Mouse (Mus musculus) MEL (cell line): ENCODE results near the gene Uchl4.

Source experiments
- CTCF ChIP-seq, 3 experiments: IDR thresholded peaks in 2 of 3; conservative IDR thresholded peaks in 1 of 3; 2 replicates each; pipeline ENCODE4 v1.5.1; 2011 to 2012; ENCODE audit warnings: low read length in 3 of 3, low read depth in 2 of 3, mild to moderate bottlenecking in 2 of 3, improper control_type of control experiment in 1 of 3, inconsistent platforms in 1 of 3, mixed read lengths in 1 of 3, moderate library complexity in 1 of 3; ENCODE audit not compliant: control insufficient read depth in 1 of 3, insufficient read depth in 1 of 3, poor library complexity in 1 of 3, severe bottlenecking in 1 of 3
- POLR2A ChIP-seq, 2 experiments: IDR thresholded peaks; 2 replicates each; pipeline ENCODE4 v1.6.1; 2011 to 2012; ENCODE audit warnings: low read length in 2 of 2, mild to moderate bottlenecking in 2 of 2, control low read depth in 1 of 2, improper control_type of control experiment in 1 of 2, low read depth in 1 of 2, moderate library complexity in 1 of 2; ENCODE audit not compliant: control insufficient read depth in 1 of 2, insufficient read depth in 1 of 2, poor library complexity in 1 of 2
- USF1 ChIP-seq: IDR thresholded peaks from 2 replicates; pipeline ENCODE4 v1.6.1; 2014; ENCODE audit warnings: low read depth, mild to moderate bottlenecking, inconsistent platforms, low read length, improper control_type of control experiment, moderate library complexity
- USF2 ChIP-seq, 2 experiments: IDR thresholded peaks; 2 replicates each; pipeline ENCODE4 v1.6.1; 2011 to 2012; ENCODE audit warnings: improper control_type of control experiment in 2 of 2, low read length in 2 of 2, borderline replicate concordance in 1 of 2, inconsistent platforms in 1 of 2, low read depth in 1 of 2, mild to moderate bottlenecking in 1 of 2; ENCODE audit not compliant: insufficient read depth in 1 of 2
- ZNF384 ChIP-seq: IDR thresholded peaks from 2 replicates; pipeline ENCODE4 v1.6.1; 2012; ENCODE audit warnings: low read depth, mild to moderate bottlenecking, inconsistent platforms, low read length, improper control_type of control experiment

- no peak for TF ChIP-seq CTCF (IDR thresholded peaks at IDR 0.05 in 2 of 3, conservative IDR thresholded peaks at IDR 0.05 in 1 of 3; ENCODE audit: control insufficient read depth in 1 of 3, insufficient read depth in 1 of 3, low read depth in 2 of 3, low read length in 3 of 3, poor library complexity in 1 of 3, severe bottlenecking in 1 of 3)
- no peak for TF ChIP-seq POLR2A (IDR thresholded peaks at IDR 0.05; ENCODE audit: control insufficient read depth in 1 of 2, insufficient read depth in 1 of 2, low read depth in 1 of 2, low read length in 2 of 2, poor library complexity in 1 of 2)
- no peak for TF ChIP-seq USF1
- TF ChIP-seq ZNF384 = no peak
- TF ChIP-seq USF2 (IDR thresholded peaks at IDR 0.05; ENCODE audit: borderline replicate concordance in 1 of 2, insufficient read depth in 1 of 2, low read depth in 1 of 2, low read length in 2 of 2) = no peak
These were observed 32.2 kb downstream of the Uchl4 start for GRCm38 (mm10) chr9:64267231-64267630.
